In genomic region chr3:103758456-103758855, GRCm38 (mm10) we compare ENCODE assay signal across 39 mouse cellular contexts. TPM values are rescaled to one million over a fixed set of nuclear protein-coding genes. Genes with fewer than 3 reads are reported as not detected.
"Had no signal": no experiment of that assay in that cellular context is flagged by ENCODE, and none has a peak within 500 bp of the region (broad histone marks: within the 10 kb centered on the region; RNA-seq: fewer than 3 reads in every experiment).

No protein-coding gene starts in this region.

- H3K4me1 ChIP-seq: hindbrain, embryonic 10.5 days; hindbrain, embryonic 13.5 days; hindbrain, embryonic 15.5 days; kidney, embryonic 15.5 days; limb, embryonic 13.5 days; limb, embryonic 15.5 days had no signal

- H3K4me3 ChIP-seq: heart, embryonic 10.5 days; heart, embryonic 12.5 days; hindbrain, embryonic 10.5 days; hindbrain, embryonic 13.5 days; hindbrain, embryonic 15.5 days; kidney, embryonic 15.5 days; left cerebral cortex, adult 2 months; limb, embryonic 13.5 days; limb, embryonic 15.5 days; liver, embryonic 12.5 days had no signal

- H3K9me3 ChIP-seq: heart, embryonic 10.5 days; heart, embryonic 12.5 days; hindbrain, embryonic 10.5 days; hindbrain, embryonic 13.5 days; hindbrain, embryonic 15.5 days; kidney, embryonic 15.5 days; limb, embryonic 13.5 days; limb, embryonic 15.5 days; liver, embryonic 12.5 days had no signal

- H3K4me2 ChIP-seq: heart, embryonic 12.5 days; hindbrain, embryonic 13.5 days; hindbrain, embryonic 15.5 days; kidney, embryonic 15.5 days; limb, embryonic 13.5 days; limb, embryonic 15.5 days; liver, embryonic 12.5 days had no signal

- ATAC-seq: hindbrain, postnatal 0 days; liver, embryonic 12.5 days had no signal

- H3K27ac ChIP-seq: heart, embryonic 10.5 days; hindbrain, embryonic 10.5 days; hindbrain, embryonic 13.5 days; hindbrain, embryonic 15.5 days; hindbrain, postnatal 0 days; kidney, embryonic 15.5 days; kidney, postnatal 0 days; left cerebral cortex, adult 2 months; limb, embryonic 13.5 days; limb, embryonic 15.5 days; liver, embryonic 12.5 days; liver, embryonic 14.5 days had no signal

- H3K9ac ChIP-seq: heart, embryonic 12.5 days; hindbrain, embryonic 13.5 days; hindbrain, embryonic 15.5 days; kidney, embryonic 15.5 days; limb, embryonic 13.5 days; limb, embryonic 15.5 days; liver, embryonic 12.5 days; liver, embryonic 14.5 days had no signal

- DNase-seq: gastrocnemius, postnatal 14 days; heart, adult 18-20 months; heart, postnatal 10 days; heart, postnatal 4 days; kidney, adult 11 months; kidney, adult 2 months; kidney, adult 9 months; kidney, postnatal 25 days; kidney, postnatal 4 days; lung, adult 18-20 months had no signal

- H3K27me3 ChIP-seq: heart, embryonic 12.5 days; hindbrain, embryonic 13.5 days; hindbrain, embryonic 15.5 days; kidney, embryonic 15.5 days; limb, embryonic 13.5 days; limb, embryonic 15.5 days; liver, embryonic 12.5 days had no signal

RNA-seq across cellular contexts. Expression of gene Gm10964, which starts 19.3 kb away (rescaled TPM):
- total RNA-seq: gastrocnemius, adult 8-10 months; gastrocnemius, postnatal 14 days; gastrocnemius, postnatal 4 days; granulocyte monocyte progenitor cell, adult 5-6 weeks; heart, adult 18-20 months; heart, adult 8-10 months; heart, postnatal 10 days; heart, postnatal 25 days; heart, postnatal 4 days; hindbrain, postnatal 0 days; layer of hippocampus, postnatal 10 days; layer of hippocampus, postnatal 25 days; left cerebral cortex, adult 2 months; left cerebral cortex, postnatal 14 days; left cerebral cortex, postnatal 36 days; liver, adult 2 months had no signal
- polyA plus RNA-seq: heart, embryonic 10.5 days; heart, embryonic 12.5 days; heart, embryonic 14.5 days; heart, embryonic 16.5 days; hindbrain, embryonic 10.5 days; hindbrain, embryonic 13.5 days; hindbrain, embryonic 15.5 days; hindbrain, postnatal 0 days; intestine, embryonic 14.5 days; intestine, embryonic 16.5 days; kidney, adult 2 months; kidney, embryonic 15.5 days; kidney, postnatal 0 days; limb, embryonic 11.5 days; limb, embryonic 13.5 days; limb, embryonic 15.5 days; liver, adult 2 months; liver, embryonic 12.5 days; liver, embryonic 14.5 days; liver, embryonic 16.5 days had no signal

RNA-seq across cellular contexts. Expression of gene Olfml3, which starts 20.7 kb away (rescaled TPM):
- total RNA-seq: granulocyte monocyte progenitor cell, adult 5-6 weeks had no signal
